Mouse (Mus musculus) MEL (cell line): ENCODE results near the gene Rcbtb2. TPM values are rescaled to one million over a fixed set of nuclear protein-coding genes. Genes with fewer than 3 reads are reported as not detected.

Experiments used
- DNase-seq: peaks from one replicate; pipeline ENCODE4 v3.0.0; 2011; ENCODE audit warnings: low read depth, low spot score
- H3K27ac ChIP-seq: 2 replicates; pipeline ENCODE4 v1.5.1; 2012; ENCODE audit warnings: low read depth, mild to moderate bottlenecking, control low read depth, low read length, moderate library complexity; ENCODE audit not compliant: control insufficient read depth
- H3K27me3 ChIP-seq, 2 experiments: fragments of 150-350 bp in 1 of 2; sonication (generic) in 1 of 2; 2 replicates each; pipeline ENCODE4 v1.6.1; 2012; ENCODE audit warnings: low read length in 2 of 2, mild to moderate bottlenecking in 2 of 2, improper control_type of control experiment in 1 of 2, moderate library complexity in 1 of 2; ENCODE audit not compliant: insufficient read depth in 2 of 2, control insufficient read depth in 1 of 2
- H3K36me3 ChIP-seq, 2 experiments: 2 replicates each; pipeline ENCODE4 v1.6.1; 2012 to 2014; ENCODE audit warnings: low read length in 2 of 2, improper control_type of control experiment in 1 of 2, inconsistent platforms in 1 of 2, mild to moderate bottlenecking in 1 of 2; ENCODE audit not compliant: insufficient read depth in 2 of 2, control insufficient read depth in 1 of 2
- H3K4me1 ChIP-seq, 2 experiments: fragments of 150-350 bp in 1 of 2; sonication (generic) in 1 of 2; 2 replicates each; pipeline ENCODE4 v1.6.1; 2012; ENCODE audit warnings: low read length in 2 of 2, improper control_type of control experiment in 1 of 2, mild to moderate bottlenecking in 1 of 2; ENCODE audit not compliant: insufficient read depth in 2 of 2, control insufficient read depth in 1 of 2
- H3K4me3 ChIP-seq, 2 experiments: fragments of 150-350 bp in 1 of 2; sonication (generic) in 1 of 2; 2 replicates each; pipeline ENCODE4 v1.5.1; 2012; ENCODE audit warnings: low read depth in 2 of 2, low read length in 2 of 2, mild to moderate bottlenecking in 2 of 2, moderate library complexity in 2 of 2, control low read depth in 1 of 2, improper control_type of control experiment in 1 of 2; ENCODE audit not compliant: control insufficient read depth in 1 of 2, insufficient read depth in 1 of 2
- H3K79me2 ChIP-seq: 2 replicates; pipeline ENCODE4 v1.6.1; 2012; ENCODE audit warnings: mild to moderate bottlenecking, low read length, moderate library complexity; ENCODE audit not compliant: control insufficient read depth, poor library complexity, insufficient read depth
- H3K9ac ChIP-seq: 2 replicates; pipeline ENCODE4 v1.6.1; 2012; ENCODE audit warnings: low read depth, mild to moderate bottlenecking, control low read depth, low read length, moderate library complexity; ENCODE audit not compliant: control insufficient read depth, poor library complexity, severe bottlenecking
- H3K9me3 ChIP-seq: fragments of 150-350 bp; sonication (generic); replicated peaks from 2 replicates; pipeline ENCODE4 v1.6.1; 2012; ENCODE audit warnings: mild to moderate bottlenecking, low read length, improper control_type of control experiment, moderate library complexity; ENCODE audit not compliant: insufficient read depth
- BHLHE40 ChIP-seq: IDR thresholded peaks from 2 replicates; pipeline ENCODE4 v1.6.1; 2012; ENCODE audit warnings: low read depth, mild to moderate bottlenecking, inconsistent platforms, low read length, improper control_type of control experiment, borderline replicate concordance
- CHD1 ChIP-seq: IDR thresholded peaks from 2 replicates; pipeline ENCODE4 v1.6.1; 2012; ENCODE audit warnings: low read depth, mild to moderate bottlenecking, inconsistent platforms, low read length, improper control_type of control experiment
- E2F4 ChIP-seq: IDR thresholded peaks from 2 replicates; pipeline ENCODE4 v1.6.1; 2011; ENCODE audit warnings: low read depth, low read length, improper control_type of control experiment, borderline replicate concordance
- GABPA ChIP-seq: IDR thresholded peaks from 2 replicates; pipeline ENCODE4 v1.6.1; 2012; ENCODE audit warnings: low read depth, mild to moderate bottlenecking, inconsistent platforms, low read length, improper control_type of control experiment, moderate library complexity
- MAFK ChIP-seq: IDR thresholded peaks from 2 replicates; pipeline ENCODE4 v1.6.1; 2011; ENCODE audit warnings: low read depth, mild to moderate bottlenecking, low read length, improper control_type of control experiment, borderline replicate concordance
- MAZ ChIP-seq: IDR thresholded peaks from 2 replicates; pipeline ENCODE4 v1.6.1; 2012; ENCODE audit warnings: low read depth, mild to moderate bottlenecking, inconsistent platforms, low read length, improper control_type of control experiment
- MYB ChIP-seq: IDR thresholded peaks from 2 replicates; pipeline ENCODE4 v1.6.1; 2011; ENCODE audit warnings: mild to moderate bottlenecking, low read depth, low read length, improper control_type of control experiment
- MYC ChIP-seq: IDR thresholded peaks from 2 replicates; pipeline ENCODE4 v1.6.1; 2011; ENCODE audit warnings: low read depth, mild to moderate bottlenecking, low read length, improper control_type of control experiment, moderate library complexity
- NRF1 ChIP-seq: IDR thresholded peaks from 2 replicates; pipeline ENCODE4 v1.6.1; 2014; ENCODE audit warnings: low read depth, mild to moderate bottlenecking, inconsistent platforms, low read length, improper control_type of control experiment, moderate library complexity; ENCODE audit not compliant: poor library complexity, insufficient read depth, severe bottlenecking
- POLR2AphosphoS5 ChIP-seq: IDR thresholded peaks from 2 replicates; pipeline ENCODE4 v1.6.1; 2012; ENCODE audit warnings: low read depth, borderline replicate concordance, mild to moderate bottlenecking, inconsistent platforms, low read length, moderate library complexity, mixed read lengths
- RCOR1 ChIP-seq: IDR thresholded peaks from 2 replicates; pipeline ENCODE4 v1.6.1; 2012; ENCODE audit warnings: low read depth, mild to moderate bottlenecking, inconsistent platforms, low read length, improper control_type of control experiment
- SMC3 ChIP-seq: IDR thresholded peaks from 2 replicates; pipeline ENCODE4 v1.6.1; 2011; ENCODE audit warnings: low read depth, low read length, improper control_type of control experiment
- TAL1 ChIP-seq: IDR thresholded peaks from 2 replicates; pipeline ENCODE4 v1.6.1; 2012; ENCODE audit warnings: mild to moderate bottlenecking, inconsistent platforms, low read length, moderate library complexity, mixed read lengths
- USF2 ChIP-seq, 2 experiments: IDR thresholded peaks; 2 replicates each; pipeline ENCODE4 v1.6.1; 2011 to 2012; ENCODE audit warnings: improper control_type of control experiment in 2 of 2, low read length in 2 of 2, borderline replicate concordance in 1 of 2, inconsistent platforms in 1 of 2, low read depth in 1 of 2, mild to moderate bottlenecking in 1 of 2; ENCODE audit not compliant: insufficient read depth in 1 of 2
- ZNF384 ChIP-seq: IDR thresholded peaks from 2 replicates; pipeline ENCODE4 v1.6.1; 2012; ENCODE audit warnings: low read depth, mild to moderate bottlenecking, inconsistent platforms, low read length, improper control_type of control experiment
- polyA plus RNA-seq, 2 experiments: library from polyadenylated mRNA; stranded (reverse) in 1 of 2; unstranded in 1 of 2; fragments of >175 nt in 1 of 2; fragments of >200 nt in 1 of 2; gene quantifications; 2 replicates each; pipeline versions ENCODE4 v1.2.1 to v1.2.4; 2012; ENCODE audit warnings: low replicate concordance in 2 of 2, low read depth in 1 of 2; ENCODE audit not compliant: insufficient read length in 2 of 2, insufficient read depth in 1 of 2, missing spikeins in 1 of 2
- total RNA-seq: library from RNA; depleted of rRNA; stranded (reverse); fragments of 300-350 nt; gene quantifications from 2 replicates; pipeline ENCODE4 v1.2.3, GENCODE M21; 2012

Gene Rcbtb2
- total and polyA plus RNA-seq, 3 experiments, result 8.6 to 13.8 TPM; not detected in 1

DNA sequence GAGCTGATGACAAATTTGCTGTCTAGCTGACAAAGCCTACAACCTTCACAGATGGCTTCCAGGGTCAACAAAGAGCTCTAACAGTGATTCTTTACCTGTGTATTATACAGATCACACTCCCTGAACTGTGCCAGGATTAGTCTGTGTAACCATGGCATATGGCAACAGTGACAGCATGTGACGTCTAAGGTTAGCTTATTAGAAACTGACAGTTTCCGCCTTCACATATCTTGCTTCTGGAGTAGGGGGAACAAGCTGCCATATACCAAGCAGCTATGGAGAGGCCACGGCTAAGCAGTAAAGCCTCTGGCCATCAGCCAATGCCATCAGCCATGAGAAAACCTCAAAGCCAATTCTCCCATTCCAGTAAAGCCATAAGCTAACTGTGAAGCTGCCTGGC, 103.5 kb downstream of the Rcbtb2 start:
- Histone ChIP-seq H3K27ac (no peak overlapping the region), H3K9ac (no peak overlapping the region), H3K36me3 (no peaks in the 10 kb centered on the region; a peak in 1 of 4 replicates), H3K9me3 (no peaks in the 10 kb centered on the region)
- DNase-seq, result no peak
- TF ChIP-seq SMC3 (no peak), MAZ (no peak), ZNF384 (no peak), TAL1 (no peak)
- TF ChIP-seq, all 39 proteins: peak for 0
- H3K4me1 ChIP-seq, result peaks cover 0 to 2% of the 10 kb centered on the region in 2 experiments; a peak in 1 of 4 replicates
- no peaks in the 10 kb centered on the region for H3K27me3 ChIP-seq
- H3K79me2 ChIP-seq, result no peaks in the 10 kb centered on the region
- no peak overlapping the region for H3K4me3 ChIP-seq

DNA sequence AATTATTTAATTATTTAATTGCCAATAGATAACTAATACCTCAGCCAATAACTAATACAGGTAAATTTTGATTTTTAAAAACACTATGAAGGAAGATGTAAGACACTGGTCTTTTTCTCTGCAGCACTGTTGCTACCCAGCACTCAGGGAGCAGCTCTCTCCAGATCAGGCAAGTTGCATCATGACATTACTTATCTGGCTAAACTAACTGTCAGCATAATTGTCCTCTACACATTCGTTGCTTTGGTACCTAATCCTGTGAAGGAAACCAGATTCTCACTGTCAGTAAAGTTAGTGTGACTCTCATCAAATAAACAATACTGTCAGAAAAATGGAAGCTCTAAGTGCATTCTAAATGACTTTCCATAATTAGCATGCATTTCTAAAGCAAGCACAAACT, 104.0 kb downstream of the Rcbtb2 start:
- Histone ChIP-seq H3K4me1 (peaks cover 0 to 2% of the 10 kb centered on the region in 2 experiments; a peak in 1 of 4 replicates), H3K27ac (no peak overlapping the region), H3K4me3 (no peak overlapping the region), H3K36me3 (no peaks in the 10 kb centered on the region; a peak in 1 of 4 replicates), H3K9me3 (no peaks in the 10 kb centered on the region), H3K9ac (no peak overlapping the region), H3K79me2 (no peaks in the 10 kb centered on the region), H3K27me3 (no peaks in the 10 kb centered on the region)
- DNase-seq, result no peak
- no peak for TF ChIP-seq CHD1
- no peak for TF ChIP-seq TAL1
- no peak for TF ChIP-seq POLR2AphosphoS5
- no peak for TF ChIP-seq BHLHE40
- TF ChIP-seq MYB, result no peak
- no peak for TF ChIP-seq E2F4
- TF ChIP-seq NRF1, result no peak
- no peak for TF ChIP-seq GABPA
- TF ChIP-seq MYC, result no peak
- no peak for TF ChIP-seq MAFK
- TF ChIP-seq USF2 (IDR thresholded peaks at IDR 0.05; ENCODE audit: borderline replicate concordance in 1 of 2, insufficient read depth in 1 of 2, low read depth in 1 of 2, low read length in 2 of 2), result no peak
- no peak for TF ChIP-seq RCOR1
